Mouse (Mus musculus) liver, embryonic 12.5 days (tissue): ENCODE results near the gene Slc9a8. TPM values are rescaled to one million over a fixed set of nuclear protein-coding genes. Genes with fewer than 3 reads are reported as not detected.
A peak's percentile ranks its signal among the peaks of the same experiment; 100 is the strongest.

Experiments used
- ATAC-seq: fragments of 200-750 bp; cut with Nextera tagmentation; 2 replicates; pipeline ENCODE4 v1.8.0; 2017; ENCODE audit warnings: moderate number of reproducible peaks, mild to moderate bottlenecking, moderate library complexity
- H3K27ac ChIP-seq: fragments of 300-500 bp; sonication (generic); 2 replicates; pipeline ENCODE4 v1.5.1; 2016; ENCODE audit warnings: mild to moderate bottlenecking
- H3K27me3 ChIP-seq: fragments of 300-500 bp; sonication (generic); replicated peaks from 2 replicates; pipeline ENCODE4 v1.6.1; 2016; ENCODE audit warnings: mild to moderate bottlenecking, moderate library complexity
- H3K36me3 ChIP-seq: fragments of 300-500 bp; sonication (generic); 2 replicates; pipeline ENCODE4 v1.6.1; 2016; ENCODE audit warnings: mild to moderate bottlenecking, moderate library complexity
- H3K4me1 ChIP-seq: fragments of 300-500 bp; sonication (generic); 2 replicates; pipeline ENCODE4 v1.6.1; 2016
- H3K4me2 ChIP-seq: fragments of 300-500 bp; sonication (generic); 2 replicates; pipeline ENCODE4 v1.6.1; 2016; ENCODE audit warnings: mild to moderate bottlenecking, moderate library complexity
- H3K4me3 ChIP-seq: fragments of 300-500 bp; sonication (generic); 2 replicates; pipeline ENCODE4 v1.5.1; 2016; ENCODE audit warnings: mild to moderate bottlenecking, moderate library complexity
- H3K9ac ChIP-seq: fragments of 300-500 bp; sonication (generic); 2 replicates; pipeline ENCODE4 v1.6.1; 2016; ENCODE audit warnings: mild to moderate bottlenecking, moderate library complexity
- H3K9me3 ChIP-seq: fragments of 300-500 bp; sonication (generic); replicated peaks from 2 replicates; pipeline ENCODE4 v1.6.1; 2016; ENCODE audit warnings: mild to moderate bottlenecking, moderate library complexity
- WGBS: fragments of 180-500 bp; shearing (Covaris S2); methylation state at CpG from one replicate; pipeline ENCODE4 v1.1.7; 2016; ENCODE audit not compliant: insufficient replicate concordance; 5-methylcytosine and 5-hydroxymethylcytosine counted together
- polyA plus RNA-seq: library from polyadenylated mRNA; unstranded; fragments of >200 nt; fragmentation: Nextera tagmentation; extraction: Ambion mirVana; gene quantifications from 2 replicates; pipeline ENCODE4 v1.2.1, GENCODE M21; 2016

Slc9a8 gene
- polyA plus RNA-seq, 1 experiment from 2014 or later = 17.4 TPM

- WGBS = 87% methylated on average over 6 of the region's 6 CpGs
- H3K27me3 ChIP-seq = no peaks in the 10 kb centered on the region
- H3K4me2 ChIP-seq = no peak overlapping the region
- H3K4me3 ChIP-seq = no peak overlapping the region
- no peak overlapping the region for H3K9ac ChIP-seq
- H3K4me1 ChIP-seq = peaks cover 36% of the 10 kb centered on the region
- peaks cover 84% of the 10 kb centered on the region for H3K36me3 ChIP-seq
- H3K27ac ChIP-seq = no peak overlapping the region
- ATAC-seq = no peak
- no peaks in the 10 kb centered on the region for H3K9me3 ChIP-seq
Observed at GRCm38 (mm10) chr2:167434570-167434969, 13.1 kb downstream of the Slc9a8 start.

DNA sequence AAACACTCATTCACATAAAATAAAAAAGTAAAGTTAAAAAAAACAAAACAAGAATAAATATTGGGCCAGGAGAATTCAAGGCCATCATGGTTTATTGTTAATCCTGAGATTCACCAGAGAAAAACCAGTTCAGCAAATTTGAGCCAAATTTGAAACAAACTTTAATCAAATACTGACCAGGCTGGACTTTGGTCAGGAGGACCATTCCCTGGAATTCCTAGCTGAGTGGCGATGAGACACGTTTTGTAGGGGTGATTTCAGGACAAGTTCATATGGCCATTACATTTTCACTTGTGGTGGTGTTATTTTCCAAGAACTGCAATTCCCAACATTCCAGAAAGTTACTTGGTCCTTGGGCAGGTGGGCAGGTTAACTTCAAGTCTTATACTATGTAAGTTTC, 14.1 kb downstream of the Slc9a8 start:
- WGBS = 80% methylated on average over 2 of the region's 2 CpGs
- no peak for ATAC-seq
- Histone ChIP-seq H3K9me3 (no peaks in the 10 kb centered on the region), H3K36me3 (peaks cover 90% of the 10 kb centered on the region), H3K9ac (no peak overlapping the region), H3K4me3 (no peak overlapping the region), H3K4me2 (no peak overlapping the region), H3K27ac (no peak overlapping the region), H3K4me1 (peaks cover 25% of the 10 kb centered on the region), H3K27me3 (no peaks in the 10 kb centered on the region)

DNA sequence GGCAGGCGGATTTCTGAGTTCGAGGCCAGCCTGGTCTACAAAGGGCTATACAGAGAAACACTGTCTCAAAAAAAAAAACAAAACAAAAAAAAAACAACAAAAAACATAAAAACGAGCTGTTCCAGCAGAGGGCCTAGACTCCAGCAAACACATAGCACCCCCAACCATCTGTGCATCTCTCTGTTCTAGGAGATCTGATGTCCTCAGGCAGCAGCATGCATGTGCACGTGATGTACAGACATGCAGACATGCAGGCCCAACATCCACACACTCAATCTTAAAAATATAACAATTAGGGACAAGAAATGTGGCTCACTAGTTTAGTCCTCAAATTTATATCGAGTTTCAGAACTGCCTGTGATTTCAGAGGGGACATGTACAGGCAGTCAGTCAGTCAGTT, 14.9 kb downstream of the Slc9a8 start:
- no peaks in the 10 kb centered on the region for H3K27me3 ChIP-seq
- no peak overlapping the region for H3K4me3 ChIP-seq
- H3K4me1 ChIP-seq = peaks cover 18% of the 10 kb centered on the region
- no peak overlapping the region for H3K4me2 ChIP-seq
- 76% methylated on average over 5 of the region's 5 CpGs for WGBS
- peaks cover 94% of the 10 kb centered on the region for H3K36me3 ChIP-seq
- no peaks in the 10 kb centered on the region for H3K9me3 ChIP-seq
- no peak overlapping the region for H3K27ac ChIP-seq
- no peak for ATAC-seq
- H3K9ac ChIP-seq = no peak overlapping the region

DNA sequence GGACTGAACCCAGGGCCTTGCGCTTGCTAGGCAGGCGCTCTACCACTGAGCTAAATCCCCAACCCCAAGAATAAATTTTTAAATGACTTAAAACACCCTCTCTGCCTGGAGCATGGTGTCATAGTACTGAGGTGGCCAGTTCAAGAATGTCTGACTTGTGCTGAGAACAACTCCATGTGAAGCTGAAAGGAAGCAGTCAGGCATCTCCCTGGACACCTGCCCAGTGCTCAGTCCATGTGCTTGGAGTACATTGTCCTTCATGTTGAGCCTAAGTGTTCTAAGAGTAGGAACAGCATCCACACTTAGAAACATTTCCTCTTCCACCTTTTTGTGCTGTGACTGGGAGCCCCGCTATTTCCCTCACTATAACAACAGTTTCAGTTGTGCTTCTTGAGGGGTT, 17.9 kb downstream of the Slc9a8 start:
- Histone ChIP-seq H3K27me3 (no peaks in the 10 kb centered on the region), H3K27ac (no peak overlapping the region), H3K4me3 (no peak overlapping the region), H3K4me2 (no peak overlapping the region), H3K4me1 (no peaks in the 10 kb centered on the region), H3K9me3 (no peaks in the 10 kb centered on the region), H3K36me3 (peaks cover 99% of the 10 kb centered on the region), H3K9ac (no peak overlapping the region)
- ATAC-seq = no peak
- WGBS = 87% methylated on average over 3 of the region's 3 CpGs

DNA sequence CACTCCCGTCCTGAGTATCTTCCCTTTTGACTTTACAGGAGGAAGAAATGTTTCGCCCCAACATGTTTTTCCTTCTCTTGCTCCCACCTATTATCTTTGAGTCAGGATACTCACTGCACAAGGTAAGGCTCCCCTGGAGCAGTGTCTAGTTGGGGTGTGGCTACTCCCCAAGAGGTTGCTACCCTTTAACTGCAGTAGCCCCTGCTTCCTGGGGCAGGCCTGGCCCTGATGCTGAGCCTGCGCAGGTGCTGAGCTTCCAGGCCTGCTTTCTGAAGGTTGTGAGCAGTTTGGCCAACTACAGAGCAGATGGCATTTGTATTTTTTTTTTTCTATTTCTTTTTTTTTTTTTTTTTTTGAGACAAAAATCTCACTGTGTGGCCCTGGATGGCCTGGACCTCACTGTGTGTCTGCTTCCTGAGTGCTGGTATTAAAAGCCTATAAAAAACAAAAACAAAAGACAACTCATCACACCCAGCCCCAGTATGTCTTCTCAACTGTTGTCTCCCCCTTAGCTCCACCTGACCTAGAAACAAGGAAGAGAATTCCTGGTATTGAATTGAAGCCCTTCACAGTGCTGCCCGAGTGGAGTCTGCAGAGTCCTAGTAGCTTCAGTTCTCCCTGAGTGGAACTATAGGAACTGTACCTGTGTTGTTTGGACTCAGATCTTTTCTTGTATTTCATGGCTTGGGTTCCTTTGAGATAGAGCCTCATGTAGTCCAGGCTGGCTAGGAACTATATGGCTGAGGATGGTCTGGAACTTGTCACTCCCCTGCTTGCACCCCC, 22.1 kb downstream of the Slc9a8 start:
- H3K36me3 ChIP-seq = peaks cover 96% of the 10 kb centered on the region
- no peaks in the 10 kb centered on the region for H3K27me3 ChIP-seq
- H3K9me3 ChIP-seq = no peaks in the 10 kb centered on the region
- WGBS = 92% methylated on average over 4 of the region's 4 CpGs
- H3K4me2 ChIP-seq = no peak overlapping the region
- H3K4me3 ChIP-seq = no peak overlapping the region
- peaks cover 41% of the 10 kb centered on the region for H3K4me1 ChIP-seq
- H3K9ac ChIP-seq = no peak overlapping the region
- no peak for ATAC-seq
- no peak overlapping the region for H3K27ac ChIP-seq

- no peak overlapping the region for H3K4me3 ChIP-seq
- no peaks in the 10 kb centered on the region for H3K9me3 ChIP-seq
- H3K36me3 ChIP-seq = peaks cover 96% of the 10 kb centered on the region
- peaks cover 52% of the 10 kb centered on the region for H3K4me1 ChIP-seq
- peak overlapping the region; percentile 92 for H3K27ac ChIP-seq
- WGBS = 65% methylated on average over 20 of the region's 20 CpGs
- no peak for ATAC-seq
- no peaks in the 10 kb centered on the region for H3K27me3 ChIP-seq
- peak overlapping the region; percentile 22; the same call in 1 of the 2 replicates for H3K9ac ChIP-seq
- no peak overlapping the region for H3K4me2 ChIP-seq
Observed at GRCm38 (mm10) chr2:167445911-167446780, 24.6 kb downstream of the Slc9a8 start.

- Histone ChIP-seq H3K4me2 (peak overlapping the region; percentile 53), H3K4me1 (peaks cover 52% of the 10 kb centered on the region), H3K27ac (peak overlapping the region; percentile 92), H3K27me3 (no peaks in the 10 kb centered on the region), H3K4me3 (no peak overlapping the region), H3K9me3 (no peaks in the 10 kb centered on the region), H3K9ac (peak overlapping the region; percentile 63), H3K36me3 (peaks cover 92% of the 10 kb centered on the region)
- 53% methylated on average over 7 of the region's 7 CpGs for WGBS
- peak; percentile 78 for ATAC-seq
Observed at GRCm38 (mm10) chr2:167447207-167447606, 25.7 kb downstream of the Slc9a8 start.

DNA sequence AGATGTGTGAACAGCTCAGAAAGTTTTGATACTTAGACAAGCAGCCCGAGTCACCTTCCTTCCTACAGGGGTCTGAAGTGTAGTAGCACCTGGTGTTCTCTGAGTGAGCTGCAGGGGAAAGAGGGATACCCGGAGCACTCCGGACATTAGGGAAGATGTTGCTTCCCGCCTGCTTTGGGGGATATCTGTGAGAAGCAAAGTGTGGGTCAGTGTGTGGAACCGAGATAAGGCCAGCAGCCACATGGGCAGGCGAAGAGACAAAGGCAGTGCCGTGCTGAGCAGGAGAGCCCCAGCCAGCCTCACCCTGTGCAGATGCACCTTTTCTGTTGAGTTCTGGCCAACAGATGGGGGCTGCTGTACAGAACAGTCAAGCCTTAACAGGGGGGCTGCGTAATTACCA, 26.1 kb downstream of the Slc9a8 start:
- peak overlapping the region; percentile 53 for H3K4me2 ChIP-seq
- no peaks in the 10 kb centered on the region for H3K9me3 ChIP-seq
- ATAC-seq = peak; percentile 98
- 0 out of 2 replicates have a peak overlapping the region, but pooled peaks have one; percentile 16 for H3K4me3 ChIP-seq
- H3K36me3 ChIP-seq = peaks cover 92% of the 10 kb centered on the region
- H3K27me3 ChIP-seq = no peaks in the 10 kb centered on the region
- peak overlapping the region; percentile 92 for H3K27ac ChIP-seq
- WGBS = 31% methylated on average over 8 of the region's 8 CpGs
- peak overlapping the region; percentile 63 for H3K9ac ChIP-seq
- peaks cover 52% of the 10 kb centered on the region for H3K4me1 ChIP-seq

DNA sequence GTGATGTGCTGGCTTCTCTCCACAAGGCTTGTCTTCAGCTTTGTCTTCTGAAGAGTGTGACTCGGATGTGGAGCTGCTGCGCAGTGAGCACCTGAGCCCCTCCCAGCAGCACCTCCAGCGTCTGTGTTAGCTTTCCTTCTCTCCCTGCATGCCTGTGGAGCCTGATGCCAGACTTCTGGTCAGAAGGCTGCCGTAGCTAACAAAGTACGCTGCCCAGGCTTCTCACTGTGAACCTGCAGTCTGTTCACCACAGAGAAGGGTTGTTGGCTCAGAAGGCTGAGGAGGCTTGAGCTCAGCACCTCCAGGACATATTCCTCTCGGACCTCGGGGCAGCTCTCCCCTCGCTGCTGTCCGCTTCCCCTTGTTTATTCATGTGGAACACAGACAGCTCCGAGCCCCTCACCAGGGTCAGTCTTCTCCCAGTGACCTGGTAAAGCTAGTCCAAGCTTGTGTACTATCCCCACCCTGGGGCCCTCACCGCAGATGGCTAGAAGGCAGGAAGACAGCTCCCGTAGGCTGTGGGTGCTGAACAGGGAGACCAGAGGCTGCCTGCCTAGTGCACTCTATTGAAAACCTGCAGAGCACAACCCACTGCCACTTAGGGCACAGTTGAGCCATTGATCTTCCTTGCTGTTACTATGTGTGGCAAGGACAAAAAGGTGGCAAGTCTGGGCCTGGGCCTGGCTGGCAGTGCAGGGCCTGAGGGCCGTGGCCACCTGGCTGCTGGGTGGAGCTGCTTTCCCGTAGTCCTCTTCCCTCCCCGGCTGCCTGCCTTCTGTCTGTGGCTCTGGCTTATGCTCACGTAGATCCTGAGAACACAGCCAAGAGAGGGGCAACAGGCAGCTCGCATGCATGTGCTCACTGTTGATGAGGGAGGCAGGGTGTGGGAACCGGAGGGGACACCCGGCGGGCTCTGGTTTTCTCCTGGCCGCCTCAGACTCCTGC, 28.1 kb downstream of the Slc9a8 start:
- no peak for ATAC-seq
- peaks cover 52% of the 10 kb centered on the region for H3K4me1 ChIP-seq
- 85% methylated on average over 21 of the region's 21 CpGs for WGBS
- no peaks in the 10 kb centered on the region for H3K9me3 ChIP-seq
- H3K36me3 ChIP-seq = peaks cover 92% of the 10 kb centered on the region
- H3K4me2 ChIP-seq = no peak overlapping the region
- H3K27ac ChIP-seq = peak overlapping the region; percentile 49
- no peak overlapping the region for H3K4me3 ChIP-seq
- H3K9ac ChIP-seq = no peak overlapping the region
- no peaks in the 10 kb centered on the region for H3K27me3 ChIP-seq

DNA sequence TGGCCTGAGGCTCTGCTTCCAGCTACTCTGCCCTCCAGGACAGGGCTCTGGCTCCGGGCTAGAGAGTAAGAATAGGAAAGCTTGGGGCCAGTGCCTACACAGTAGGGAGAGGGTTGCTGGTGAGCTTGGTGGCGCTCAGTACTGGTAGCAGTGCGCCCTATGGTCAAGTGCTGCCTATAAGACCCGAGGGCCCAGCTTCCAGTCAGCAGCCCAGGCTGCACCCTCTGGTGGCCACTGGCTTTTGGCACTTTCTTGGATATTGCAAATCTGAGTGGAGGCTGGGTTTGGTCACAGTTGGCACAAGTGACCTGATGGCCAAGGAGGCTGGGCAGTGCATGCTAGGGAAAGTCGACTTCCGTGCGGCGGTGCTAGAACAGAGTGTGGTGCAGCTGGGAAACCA, 29.1 kb downstream of the Slc9a8 start:
- peaks cover 91% of the 10 kb centered on the region for H3K36me3 ChIP-seq
- H3K27me3 ChIP-seq = no peaks in the 10 kb centered on the region
- H3K4me1 ChIP-seq = peaks cover 41% of the 10 kb centered on the region
- ATAC-seq = no peak
- no peak overlapping the region for H3K4me2 ChIP-seq
- H3K9ac ChIP-seq = no peak overlapping the region
- no peak overlapping the region for H3K4me3 ChIP-seq
- 90% methylated on average over 8 of the region's 8 CpGs for WGBS
- no peak overlapping the region for H3K27ac ChIP-seq
- H3K9me3 ChIP-seq = no peaks in the 10 kb centered on the region

DNA sequence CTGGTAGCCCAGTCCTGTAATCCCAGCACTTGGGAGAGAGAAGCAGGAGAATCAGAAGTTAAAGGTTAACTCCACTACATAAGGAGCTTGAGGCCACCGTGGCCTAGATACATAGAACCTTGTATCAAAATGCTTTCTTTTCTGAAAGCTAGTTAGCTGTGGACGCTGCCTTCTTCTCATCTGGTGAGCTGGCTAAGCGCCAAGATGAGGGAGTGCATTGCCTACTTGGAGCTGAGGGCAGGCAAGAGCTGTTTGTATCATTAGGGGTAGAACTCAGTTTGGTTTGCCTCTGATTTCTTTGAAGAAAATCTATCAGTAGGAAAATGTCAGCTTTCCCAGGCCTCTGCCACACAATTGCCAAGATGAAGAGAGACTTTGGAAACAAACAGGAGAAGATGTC, 32.3 kb downstream of the Slc9a8 start:
- peaks cover 95% of the 10 kb centered on the region for H3K36me3 ChIP-seq

More for the DNA sequence above, 32.3 kb downstream of the Slc9a8 start:
- peaks cover 10% of the 10 kb centered on the region for H3K4me1 ChIP-seq
- 0 out of 2 replicates have a peak overlapping the region, but pooled peaks have one; percentile 3 for H3K9ac ChIP-seq
- H3K9me3 ChIP-seq = no peaks in the 10 kb centered on the region
- no peak overlapping the region for H3K4me3 ChIP-seq
- no peak overlapping the region for H3K27ac ChIP-seq
- WGBS = 80% methylated on average over 3 of the region's 3 CpGs
- ATAC-seq = no peak
- H3K27me3 ChIP-seq = no peaks in the 10 kb centered on the region
- H3K4me2 ChIP-seq = no peak overlapping the region
